Mouse (Mus musculus): ENCODE measurements around the gene Pcp4l1. TPM values are rescaled to one million over a fixed set of nuclear protein-coding genes. Genes with fewer than 3 reads are reported as not detected.
"Not testable (repeated sequence)": the region's sequence is repeated elsewhere in the genome, so short reads cannot be mapped to it uniquely, and the experiment has no call there.

Gene Pcp4l1
- total RNA-seq (2014; rRNA removed; ENCODE audit: low replicate concordance), result 40.2 and 48.7 TPM in 2 replicates
- polyA plus RNA-seq (2015; fragmentation: Nextera tagmentation; extraction: Ambion mirVana), result 161 and 164 TPM in 2 replicates

- DNase-seq (ENCODE audit: low spot score) (peak; percentile 94), ATAC-seq (ENCODE audit: insufficient read depth, low read depth) (peak; percentile 95)
- Histone ChIP-seq H3K4me1 (ENCODE audit: control insufficient read depth, insufficient read depth) (peaks cover 26% of the 10 kb centered on the region), H3K9me3 (replicated peaks; ENCODE audit: control insufficient read depth, low read length) (no peaks in the 10 kb centered on the region), H3K27ac (ENCODE audit: low read depth) (peak within 1 kb of the TSS; percentile 39), H3K27me3 (ENCODE audit: control insufficient read depth, insufficient read depth, low read length) (no peaks in the 10 kb centered on the region), H3K9ac (replicated peaks; ENCODE audit: low read depth, low read length) (peak within 1 kb of the TSS; percentile 68), H3K36me3 (replicated peaks; ENCODE audit: control insufficient read depth, insufficient read depth, low read length) (no peaks in the 10 kb centered on the region), H3K4me2 (ENCODE audit: low read depth, low read length) (peak within 1 kb of the TSS; percentile 70), H3K4me3 (ENCODE audit: low read depth, low read length) (peak within 1 kb of the TSS; percentile 64)
- TF ChIP-seq EP300 (IDR thresholded peaks at IDR 0.05; ENCODE audit: low read depth) (no peak), CTCF (IDR thresholded peaks at IDR 0.05; ENCODE audit: low read depth) (0 out of 2 replicates have a peak, but pooled peaks have one; percentile 0)
- under 1% methylated on average over 33 of the region's 33 CpGs for WGBS
These were observed at the start of gene Pcp4l1 for GRCm38 (mm10) chr1:171195887-171196397. Gene Pcp4l1, minus strand, starts transcription at chr1:171196268.

GRCm38 (mm10) chr1:171245353-171245752 is 49.3 kb upstream of the Pcp4l1 start:
- TF ChIP-seq CTCF (IDR thresholded peaks at IDR 0.05; ENCODE audit: low read depth), result no peak
- no peak for TF ChIP-seq EP300 (IDR thresholded peaks at IDR 0.05; ENCODE audit: low read depth)
- H3K4me3 ChIP-seq (ENCODE audit: low read depth, low read length), result 0 out of 2 replicates have a peak overlapping the region, but pooled peaks have one; percentile 65
- ATAC-seq (ENCODE audit: insufficient read depth, low read depth), result no peak
- no peak for DNase-seq (ENCODE audit: low spot score)
- no peaks in the 10 kb centered on the region for H3K27me3 ChIP-seq (ENCODE audit: control insufficient read depth, insufficient read depth, low read length)
- 0 out of 2 replicates have a peak overlapping the region, but pooled peaks have one; percentile 37 for H3K27ac ChIP-seq (ENCODE audit: low read depth)
- H3K4me2 ChIP-seq (ENCODE audit: low read depth, low read length), result no peak overlapping the region
- H3K9me3 ChIP-seq (replicated peaks; ENCODE audit: control insufficient read depth, low read length), result no peaks in the 10 kb centered on the region
- peaks cover 38% of the 10 kb centered on the region for H3K36me3 ChIP-seq (replicated peaks; ENCODE audit: control insufficient read depth, insufficient read depth, low read length)
- peaks cover 20% of the 10 kb centered on the region for H3K4me1 ChIP-seq (ENCODE audit: control insufficient read depth, insufficient read depth)
- H3K9ac ChIP-seq (replicated peaks; ENCODE audit: low read depth, low read length), result no peak overlapping the region
- 80% methylated on average over 8 of the region's 8 CpGs for WGBS

- peaks cover 70% of the 10 kb centered on the region for H3K36me3 ChIP-seq (replicated peaks; ENCODE audit: control insufficient read depth, insufficient read depth, low read length)
- not testable (repeated sequence) for H3K27me3 ChIP-seq (ENCODE audit: control insufficient read depth, insufficient read depth, low read length); ATAC-seq (ENCODE audit: insufficient read depth, low read depth); H3K4me1 ChIP-seq (ENCODE audit: control insufficient read depth, insufficient read depth); H3K27ac ChIP-seq (ENCODE audit: low read depth); H3K9me3 ChIP-seq (replicated peaks; ENCODE audit: control insufficient read depth, low read length); H3K9ac ChIP-seq (replicated peaks; ENCODE audit: low read depth, low read length); H3K4me3 ChIP-seq (ENCODE audit: low read depth, low read length); H3K4me2 ChIP-seq (ENCODE audit: low read depth, low read length); DNase-seq (ENCODE audit: low spot score)
- WGBS, result 86% methylated on average over 12 of the region's 12 CpGs
- TF ChIP-seq CTCF (IDR thresholded peaks at IDR 0.05; ENCODE audit: low read depth), result peak; percentile 23; the same call in 1 of the 2 replicates
These were observed 45.9 kb upstream of the Pcp4l1 start for GRCm38 (mm10) chr1:171241952-171242351.

- Histone ChIP-seq H3K27ac (ENCODE audit: low read depth) (no peak overlapping the region), H3K4me3 (ENCODE audit: low read depth, low read length) (no peak overlapping the region), H3K9me3 (replicated peaks; ENCODE audit: control insufficient read depth, low read length) (no peaks in the 10 kb centered on the region), H3K4me1 (ENCODE audit: control insufficient read depth, insufficient read depth) (peaks cover 5% of the 10 kb centered on the region; the same call in 1 of the 2 replicates), H3K36me3 (replicated peaks; ENCODE audit: control insufficient read depth, insufficient read depth, low read length) (peaks cover 81% of the 10 kb centered on the region), H3K9ac (replicated peaks; ENCODE audit: low read depth, low read length) (no peak overlapping the region), H3K27me3 (ENCODE audit: control insufficient read depth, insufficient read depth, low read length) (no peaks in the 10 kb centered on the region), H3K4me2 (ENCODE audit: low read depth, low read length) (no peak overlapping the region)
- TF ChIP-seq CTCF (IDR thresholded peaks at IDR 0.05; ENCODE audit: low read depth) (no peak), EP300 (IDR thresholded peaks at IDR 0.05; ENCODE audit: low read depth) (no peak)
- WGBS, result 89% methylated on average over 10 of the region's 10 CpGs
- ATAC-seq (ENCODE audit: insufficient read depth, low read depth) (no peak), DNase-seq (ENCODE audit: low spot score) (no peak)
These were observed 44.8 kb upstream of the Pcp4l1 start for GRCm38 (mm10) chr1:171240911-171241310.

GRCm38 (mm10) chr1:171239992-171240744 is 44.1 kb upstream of the Pcp4l1 start:
- no peak overlapping the region for H3K9ac ChIP-seq (replicated peaks; ENCODE audit: low read depth, low read length)
- peak; percentile 64 for TF ChIP-seq EP300 (IDR thresholded peaks at IDR 0.05; ENCODE audit: low read depth)
- TF ChIP-seq CTCF (IDR thresholded peaks at IDR 0.05; ENCODE audit: low read depth), result no peak
- peak overlapping the region; percentile 59 for H3K27ac ChIP-seq (ENCODE audit: low read depth)
- no peaks in the 10 kb centered on the region for H3K27me3 ChIP-seq (ENCODE audit: control insufficient read depth, insufficient read depth, low read length)
- H3K9me3 ChIP-seq (replicated peaks; ENCODE audit: control insufficient read depth, low read length), result no peaks in the 10 kb centered on the region
- DNase-seq (ENCODE audit: low spot score), result peak; percentile 53
- H3K4me1 ChIP-seq (ENCODE audit: control insufficient read depth, insufficient read depth), result 0 out of 2 replicates have a peak, but pooled peaks cover 5% of the 10 kb centered on the region
- ATAC-seq (ENCODE audit: insufficient read depth, low read depth), result peak; percentile 34; the same call in 1 of the 2 replicates
- no peak overlapping the region for H3K4me2 ChIP-seq (ENCODE audit: low read depth, low read length)
- peaks cover 88% of the 10 kb centered on the region for H3K36me3 ChIP-seq (replicated peaks; ENCODE audit: control insufficient read depth, insufficient read depth, low read length)
- WGBS, result 65% methylated on average over 15 of the region's 15 CpGs
- H3K4me3 ChIP-seq (ENCODE audit: low read depth, low read length), result no peak overlapping the region

Measured in heart, postnatal 0 days (tissue).